Comparison of ENCODE assay signal across 18 mouse cellular contexts in the genomic region with DNA sequence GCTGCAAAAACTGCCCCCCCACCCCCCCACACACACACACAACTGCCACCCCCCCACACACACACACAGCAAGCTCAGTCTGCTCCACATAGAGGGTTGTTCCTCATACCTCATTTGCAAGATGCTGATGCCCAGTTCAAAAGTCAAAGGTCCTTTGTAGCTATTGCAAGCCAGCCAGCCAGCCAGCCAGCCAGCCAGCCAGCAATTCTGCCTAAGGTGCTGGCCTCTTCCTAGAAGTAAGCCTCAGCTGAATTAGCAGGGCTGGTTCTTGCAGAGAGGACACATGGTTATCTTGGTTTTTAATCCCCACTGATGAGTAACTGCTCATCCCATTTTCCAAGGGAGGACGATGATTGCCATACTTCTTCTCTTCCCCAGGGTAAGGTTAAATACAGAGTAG. TPM values are rescaled to one million over a fixed set of nuclear protein-coding genes. Genes with fewer than 3 reads are reported as not detected.
DNase-seq lines count a peak whose midpoint lies in the region; ATAC-seq lines count a peak whose summit lies in the region.
"Had no signal": no experiment of that assay in that cellular context is flagged by ENCODE, and none has a peak within 500 bp of the region (broad histone marks: within the 10 kb centered on the region; RNA-seq: fewer than 3 reads in every experiment).

No protein-coding gene starts in this region.

- H3K4me2 ChIP-seq in kidney, embryonic 16.5 days (replicated peaks; ENCODE audit: low read depth, low read length) = no peak overlapping the region
- H3K4me2 ChIP-seq: embryonic facial prominence, embryonic 12.5 days; forebrain, embryonic 12.5 days; heart, embryonic 12.5 days had no signal

- DNase-seq in heart, adult 11 months = peak; percentile 31
- DNase-seq in heart, postnatal 36 days = no peak
- DNase-seq in kidney, adult 8-10 months = peak; percentile 68 to 76
- peak; percentile 55 for DNase-seq in kidney, postnatal 14 days
- no peak for DNase-seq in right cerebral cortex, postnatal 4 days
- DNase-seq in ovary, postnatal 14 days (ENCODE audit: low spot score) = no peak
- DNase-seq: B cell, adult 2 months; cerebellum, adult 11-12 months; cerebellum, adult 9-10 months; cerebellum, postnatal 25 days; gastrocnemius, postnatal 10 days had no signal

- WGBS in kidney, embryonic 16.5 days = 95% methylated on average over 1 of the region's 1 CpGs

- ATAC-seq in kidney, embryonic 16.5 days (ENCODE audit: low FRiP score, low TSS enrichment) = no peak
- ATAC-seq: CD4-positive, CD25-positive, alpha-beta regulatory T cell, adult 4 months; forebrain, embryonic 16.5 days had no signal

- no peaks in the 10 kb centered on the region for H3K4me1 ChIP-seq in kidney, embryonic 16.5 days (ENCODE audit: insufficient read depth, low read length)
- H3K4me1 ChIP-seq: embryonic facial prominence, embryonic 12.5 days; forebrain, embryonic 12.5 days; heart, embryonic 12.5 days had no signal

- no peaks in the 10 kb centered on the region for H3K27me3 ChIP-seq in kidney, embryonic 16.5 days (ENCODE audit: insufficient read depth, low read length)
- H3K27me3 ChIP-seq: embryonic facial prominence, embryonic 12.5 days; forebrain, embryonic 12.5 days; heart, embryonic 12.5 days had no signal

- no peak overlapping the region for H3K27ac ChIP-seq in kidney, embryonic 16.5 days (ENCODE audit: low read length)
- H3K27ac ChIP-seq: embryonic facial prominence, embryonic 12.5 days; forebrain, embryonic 12.5 days had no signal

- no peak overlapping the region for H3K9ac ChIP-seq in kidney, embryonic 16.5 days (replicated peaks; ENCODE audit: low read length)
- H3K9ac ChIP-seq: embryonic facial prominence, embryonic 12.5 days; forebrain, embryonic 12.5 days; heart, embryonic 12.5 days had no signal

- H3K36me3 ChIP-seq in kidney, embryonic 16.5 days (ENCODE audit: insufficient read depth, low read length) = no peaks in the 10 kb centered on the region
- H3K36me3 ChIP-seq: embryonic facial prominence, embryonic 12.5 days; forebrain, embryonic 12.5 days; G1E; heart, embryonic 12.5 days had no signal

- no peaks in the 10 kb centered on the region for H3K9me3 ChIP-seq in kidney, embryonic 16.5 days (ENCODE audit: low read length)
- H3K9me3 ChIP-seq: embryonic facial prominence, embryonic 12.5 days; forebrain, embryonic 12.5 days; G1E; heart, embryonic 12.5 days had no signal

- no peak overlapping the region for H3K4me3 ChIP-seq in kidney, embryonic 16.5 days (ENCODE audit: low read length)
- H3K4me3 ChIP-seq: embryonic facial prominence, embryonic 12.5 days; forebrain, embryonic 12.5 days; heart, embryonic 12.5 days had no signal

- intact Hi-C loops in heart, postnatal 36 days (cut with DNase I) = no loop called here

RNA-seq across cellular contexts. Expression of a gene that starts 24.8 kb away (rescaled TPM):
- total RNA-seq in heart, postnatal 36 days (2021) = 10 to 100 TPM; 64.8 to 72.5 TPM
- 40.5 and 46.7 TPM in 2 replicates for polyA plus RNA-seq in kidney, embryonic 16.5 days (2015; fragmentation: Nextera tagmentation; extraction: Ambion mirVana)

Comparison
In these comparisons a context has a peak if more than half of its experiments do, and no peak if none do; other contexts are left out.
1. DNase-seq: peak in heart, adult 11 months (single experiment), kidney, adult 8-10 months (2 of 2) and kidney, postnatal 14 days (single experiment); none in heart, postnatal 36 days (0 of 2), right cerebral cortex, postnatal 4 days (single experiment) and ovary, postnatal 14 days (single experiment).